Mouse (Mus musculus): ENCODE results near the gene Rnf115.

Rnf115 gene

DNA sequence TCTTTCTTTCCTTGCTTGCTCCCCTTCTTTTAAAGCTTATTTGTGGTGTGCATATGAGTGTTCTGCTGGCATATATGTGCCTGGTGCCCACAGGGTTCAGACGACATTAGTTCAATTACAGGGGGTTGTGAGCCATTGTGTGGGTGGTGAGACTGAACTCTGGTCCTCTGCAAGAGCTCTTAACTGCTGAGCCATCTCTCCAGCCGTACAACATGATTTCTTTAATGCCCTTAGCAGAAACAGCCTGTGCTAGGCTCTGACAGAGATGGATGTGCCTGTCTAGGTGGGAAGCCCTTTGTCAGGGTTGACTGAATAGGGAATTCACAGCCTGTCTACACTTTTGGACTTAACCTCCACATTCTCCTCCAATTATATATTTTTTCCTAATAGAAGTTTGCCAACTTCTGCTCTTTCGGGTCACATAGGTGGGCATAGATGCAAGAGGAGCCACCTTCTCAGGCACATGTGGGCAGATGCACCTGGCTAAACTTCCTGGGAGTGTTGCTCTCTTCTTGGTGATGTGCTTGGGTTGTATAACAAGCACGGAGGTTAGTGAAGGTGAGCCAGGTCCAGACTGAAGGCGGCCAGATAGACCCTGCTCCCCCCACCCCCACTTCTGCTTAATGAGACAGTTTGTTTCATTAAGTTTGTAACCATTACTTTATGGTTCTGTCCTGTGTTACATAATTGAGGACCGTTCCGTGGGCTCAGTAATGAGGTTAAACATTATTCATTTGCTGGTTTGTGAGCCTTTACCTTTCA lies 107.3 kb downstream of the Rnf115 start:
- no peak for DNase-seq (ENCODE audit: low read depth, low spot score)

DNA sequence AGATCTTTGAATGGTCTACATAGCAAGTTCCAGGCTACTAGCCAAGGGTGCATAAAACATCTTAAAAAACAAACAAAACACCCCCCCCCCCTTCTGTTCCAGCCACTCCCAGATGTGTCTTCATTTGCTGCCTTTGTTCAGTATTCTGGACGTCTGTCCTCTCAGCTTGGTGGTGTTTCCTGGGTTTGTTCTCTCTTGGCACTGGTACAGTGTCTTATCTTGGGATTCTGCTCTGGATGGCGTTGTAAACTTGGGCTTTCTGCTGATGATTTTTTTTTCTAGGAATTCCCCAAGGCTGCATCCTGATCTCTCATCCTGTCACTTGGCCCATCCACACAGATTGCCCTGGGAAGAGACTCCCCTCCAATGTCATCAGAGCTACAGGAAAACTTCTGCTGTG lies 109.0 kb downstream of the Rnf115 start:
- no peak for DNase-seq (ENCODE audit: low read depth, low spot score)

DNA sequence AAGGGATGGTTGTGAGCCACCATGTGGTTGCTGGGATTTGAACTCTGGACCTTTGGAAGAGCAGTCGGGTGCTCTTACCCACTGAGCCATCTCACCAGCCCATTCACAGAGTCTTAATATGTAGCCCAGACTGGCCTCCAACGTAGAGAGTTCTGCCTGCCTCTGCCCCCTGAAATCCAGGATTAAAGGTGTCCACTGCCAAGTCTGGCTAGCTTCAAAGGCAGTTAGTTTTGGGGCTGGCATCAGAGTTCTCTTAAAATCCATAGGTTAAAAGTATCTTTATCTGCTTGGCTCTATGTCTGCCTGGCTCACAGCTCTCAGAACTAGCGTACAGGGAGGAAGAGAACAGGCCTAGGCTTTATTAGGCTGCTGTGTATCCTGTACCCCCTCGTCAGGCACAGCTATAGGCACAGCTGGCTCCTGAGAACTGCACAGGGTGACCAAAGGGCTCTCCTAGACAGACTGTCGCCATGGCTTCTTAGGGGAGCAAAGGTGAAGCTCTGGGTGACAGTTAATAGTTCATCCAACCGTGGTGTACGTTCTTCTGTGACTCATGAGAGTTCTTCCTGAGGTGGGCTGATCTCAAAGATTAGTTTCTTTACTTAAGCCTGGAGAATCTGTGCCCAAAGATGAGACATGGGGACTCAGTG lies 111.7 kb downstream of the Rnf115 start:
- no peak for DNase-seq (ENCODE audit: low read depth, low spot score)
